Mouse (Mus musculus): ENCODE results near the gene Cops8. TPM values are rescaled to one million over a fixed set of nuclear protein-coding genes. Genes with fewer than 3 reads are reported as not detected.

The Cops8 gene
- polyA plus RNA-seq, 1 experiment from 2014 or later = 148 TPM

DNA sequence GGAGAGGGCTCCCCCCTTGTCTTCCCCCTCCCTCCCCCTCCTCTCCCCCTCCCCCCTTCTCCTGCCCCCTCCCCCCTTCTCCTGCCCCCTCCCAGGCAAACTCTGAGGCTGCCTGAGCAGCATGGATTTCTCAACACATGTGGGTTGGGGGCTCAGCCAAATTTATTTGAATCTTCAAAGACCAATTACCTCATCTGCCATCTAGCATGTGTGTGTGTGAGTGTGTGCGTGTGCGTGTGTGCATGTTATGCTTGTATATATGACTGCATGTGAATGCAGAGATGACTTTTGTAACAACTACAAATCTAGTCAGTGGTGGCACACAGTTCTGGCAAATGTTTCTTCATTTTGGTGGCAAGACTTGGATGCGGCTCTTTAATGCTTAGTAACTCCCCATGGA, 55.8 kb downstream of the Cops8 start:
- Histone ChIP-seq H3K27me3 (ENCODE audit: control insufficient read depth, insufficient read depth, low read depth, low read length) (no peaks in the 10 kb centered on the region), H3K36me3 (ENCODE audit: control insufficient read depth, insufficient read depth, low read length) (no peaks in the 10 kb centered on the region), H3K4me2 (ENCODE audit: low read depth, low read length) (no peak overlapping the region), H3K4me1 (replicated peaks; ENCODE audit: control insufficient read depth, insufficient read depth, low read length) (peaks cover 12% of the 10 kb centered on the region), H3K9ac (ENCODE audit: low read length) (no peak overlapping the region), H3K4me3 (ENCODE audit: low read length) (no peak overlapping the region), H3K27ac (ENCODE audit: low read length) (no peak overlapping the region), H3K9me3 (ENCODE audit: control insufficient read depth, low read length) (no peaks in the 10 kb centered on the region)
- WGBS = 76% methylated on average over 3 of the region's 3 CpGs
- no peak for ATAC-seq (ENCODE audit: low read depth)

DNA sequence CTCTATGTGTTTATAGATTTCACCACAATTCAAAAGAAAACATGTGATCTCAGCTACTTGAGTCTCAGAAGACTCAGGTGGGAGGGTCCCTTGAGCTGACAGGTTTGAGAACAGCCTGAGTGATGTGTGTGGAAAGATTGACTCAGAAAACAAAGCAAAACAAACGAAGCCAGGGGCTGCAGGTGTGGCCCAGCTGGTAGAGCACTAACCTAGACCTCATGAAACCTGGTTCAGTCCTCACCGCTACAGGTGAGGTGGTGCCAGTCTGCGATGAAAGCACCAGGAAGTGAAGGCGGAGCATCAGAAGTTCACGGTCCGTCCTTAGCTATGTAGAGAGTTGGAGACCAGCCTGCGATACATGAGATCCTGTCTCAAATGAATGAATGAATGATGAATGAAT, 57.4 kb downstream of the Cops8 start:
- Histone ChIP-seq H3K4me2 (ENCODE audit: low read depth, low read length) (no peak overlapping the region), H3K36me3 (ENCODE audit: control insufficient read depth, insufficient read depth, low read length) (no peaks in the 10 kb centered on the region), H3K27me3 (ENCODE audit: control insufficient read depth, insufficient read depth, low read depth, low read length) (no peaks in the 10 kb centered on the region), H3K27ac (ENCODE audit: low read length) (no peak overlapping the region), H3K4me1 (replicated peaks; ENCODE audit: control insufficient read depth, insufficient read depth, low read length) (peaks cover 12% of the 10 kb centered on the region), H3K4me3 (ENCODE audit: low read length) (no peak overlapping the region), H3K9me3 (ENCODE audit: control insufficient read depth, low read length) (no peaks in the 10 kb centered on the region), H3K9ac (ENCODE audit: low read length) (no peak overlapping the region)
- ATAC-seq (ENCODE audit: low read depth) = no peak
- 70% methylated on average over 7 of the region's 7 CpGs for WGBS

DNA sequence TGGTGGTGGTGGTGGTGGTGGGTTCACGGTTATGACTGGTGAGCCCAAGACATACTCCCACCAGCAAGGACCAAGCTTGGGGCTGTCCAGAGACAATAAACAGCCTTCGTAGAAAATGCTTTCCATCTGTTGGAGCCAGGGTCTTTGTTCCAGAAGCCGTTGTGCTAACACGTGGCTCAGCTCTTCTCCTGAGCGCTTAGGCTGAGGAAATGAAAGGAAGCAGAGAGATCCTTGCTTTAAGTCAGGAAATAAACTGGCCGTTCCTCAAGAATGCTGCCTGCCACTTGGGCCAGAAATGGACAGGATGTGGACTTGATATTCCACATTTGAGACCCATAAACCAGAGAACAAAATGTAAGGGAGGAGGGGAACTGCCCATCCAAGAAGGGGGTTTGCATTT, 59.7 kb downstream of the Cops8 start:
- peak; percentile 75 for ATAC-seq (ENCODE audit: low read depth)
- 30% methylated on average over 6 of the region's 6 CpGs for WGBS
- H3K27ac ChIP-seq (ENCODE audit: low read length) = peak overlapping the region; percentile 48

More for the DNA sequence above, 59.7 kb downstream of the Cops8 start:
- no peaks in the 10 kb centered on the region for H3K27me3 ChIP-seq (ENCODE audit: control insufficient read depth, insufficient read depth, low read depth, low read length)
- H3K36me3 ChIP-seq (ENCODE audit: control insufficient read depth, insufficient read depth, low read length) = no peaks in the 10 kb centered on the region
- peaks cover 12% of the 10 kb centered on the region for H3K4me1 ChIP-seq (replicated peaks; ENCODE audit: control insufficient read depth, insufficient read depth, low read length)
- no peak overlapping the region for H3K4me3 ChIP-seq (ENCODE audit: low read length)
- H3K4me2 ChIP-seq (ENCODE audit: low read depth, low read length) = no peak overlapping the region
- no peaks in the 10 kb centered on the region for H3K9me3 ChIP-seq (ENCODE audit: control insufficient read depth, low read length)
- no peak overlapping the region for H3K9ac ChIP-seq (ENCODE audit: low read length)

Other genes with a start within 250 kb of the Cops8 start
- 107 and 119 TPM in 2 replicates for gene Col6a3, start 241.0 kb downstream of the Cops8 start, polyA plus RNA-seq (2015; fragmentation: Nextera tagmentation; extraction: Ambion mirVana)